Mouse (Mus musculus) embryo, embryonic 11 days (tissue): ENCODE measurements around the gene Ptpra.
"Not testable (repeated sequence)": the region's sequence is repeated elsewhere in the genome, so short reads cannot be mapped to it uniquely, and the experiment has no call there.

ENCODE experiments used
- DNase-seq: peaks from one replicate; pipeline ENCODE4 v3.0.0-alpha.2; 2015

The Ptpra gene

DNA sequence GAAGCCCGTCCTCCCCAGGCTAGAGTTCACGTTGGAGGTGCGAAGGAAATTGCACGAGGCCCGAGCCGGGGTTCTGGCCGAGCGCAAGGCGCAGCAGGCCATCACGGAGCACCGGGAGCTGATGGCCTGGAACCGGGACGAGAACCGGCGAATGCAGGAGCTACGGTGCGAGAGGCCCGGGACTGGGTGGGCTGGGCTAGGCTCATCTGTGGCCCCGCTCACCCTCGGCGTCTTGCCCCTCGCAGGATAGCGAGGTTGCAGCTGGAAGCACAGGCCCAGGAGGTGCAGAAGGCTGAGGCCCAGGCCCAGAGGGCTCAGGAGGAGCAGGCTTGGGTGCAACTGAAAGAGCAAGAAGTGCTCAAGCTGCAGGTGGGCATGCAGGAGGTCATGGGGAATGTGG, 114.0 kb downstream of the Ptpra start:
- DNase-seq, result no peak

DNA sequence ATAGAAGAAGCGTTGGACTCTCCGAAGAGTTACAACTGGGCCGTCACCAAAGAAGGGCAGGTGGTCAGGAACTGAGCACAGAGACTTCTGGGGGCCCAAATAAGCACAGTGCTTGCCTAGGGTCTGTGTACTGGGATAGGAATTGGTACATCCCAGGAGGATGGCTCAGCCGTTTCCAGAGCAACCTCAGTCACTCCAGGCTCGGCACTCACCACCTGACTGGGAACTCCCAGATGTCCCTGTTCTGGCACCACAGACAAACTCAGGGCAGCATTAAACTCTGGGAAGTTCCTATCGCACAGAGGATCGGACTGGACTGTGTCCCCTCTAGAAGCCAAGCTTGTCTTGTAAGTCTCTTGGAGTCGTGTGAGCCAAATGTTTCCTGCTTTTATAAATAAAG, 114.9 kb downstream of the Ptpra start:
- DNase-seq, result no peak

DNA sequence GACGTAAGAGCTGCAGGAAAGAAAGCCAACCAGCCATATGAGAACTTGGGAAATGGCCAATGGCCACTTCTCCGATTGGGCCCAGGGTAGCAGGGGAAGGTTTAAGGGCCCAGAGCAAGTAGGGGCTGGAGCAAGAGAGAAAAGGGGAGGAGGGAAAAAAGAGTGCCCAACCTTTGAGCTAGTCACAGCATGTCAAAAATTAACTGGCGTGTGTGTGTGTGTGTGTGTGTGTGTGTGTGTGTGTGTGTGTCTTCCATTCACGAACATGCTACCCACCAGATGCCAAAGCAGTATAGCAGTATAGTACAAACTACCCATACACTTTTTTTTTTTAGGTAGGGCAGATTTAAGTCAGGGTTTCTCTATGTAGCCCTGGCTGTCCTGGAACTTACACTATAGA, 118.8 kb downstream of the Ptpra start:
- DNase-seq, result no peak

DNA sequence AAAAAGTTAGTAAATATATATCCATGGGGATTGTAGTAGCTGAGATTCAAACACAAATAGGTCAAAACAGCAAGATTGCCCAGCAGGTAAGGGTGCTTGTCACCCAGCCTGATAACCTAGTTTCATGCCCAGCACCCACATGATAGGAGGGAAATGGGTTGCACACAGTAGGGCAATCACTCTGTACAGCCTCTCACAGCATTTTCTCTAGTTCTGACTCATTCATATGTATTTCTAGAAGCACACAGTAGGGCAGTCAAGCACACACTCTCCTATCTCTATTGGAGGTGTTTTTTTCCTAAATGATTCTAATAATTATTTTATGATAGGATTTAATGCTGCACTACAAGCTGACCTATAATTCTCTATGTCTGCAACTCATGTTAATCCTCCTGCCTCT, 119.8 kb downstream of the Ptpra start:
- no peak for DNase-seq

DNA sequence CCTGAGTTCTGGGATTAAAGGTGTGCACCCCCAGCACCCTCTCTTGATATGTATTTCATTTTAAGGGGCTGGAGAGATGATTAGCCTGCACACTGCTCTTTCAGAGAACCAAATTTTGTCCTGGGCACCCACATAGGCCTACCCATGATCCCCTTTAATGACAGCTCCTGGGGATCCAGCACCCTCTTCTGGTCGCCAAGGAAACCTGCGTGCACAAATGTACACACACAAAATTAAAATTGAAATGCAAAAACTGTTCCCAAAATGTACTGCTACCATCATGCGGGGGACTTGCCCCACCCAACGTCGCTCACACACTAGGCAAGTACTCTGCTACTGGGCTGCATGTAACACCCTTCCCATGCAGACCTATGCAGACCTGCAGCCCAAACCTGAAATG, 124.9 kb downstream of the Ptpra start:
- DNase-seq, result no peak

DNA sequence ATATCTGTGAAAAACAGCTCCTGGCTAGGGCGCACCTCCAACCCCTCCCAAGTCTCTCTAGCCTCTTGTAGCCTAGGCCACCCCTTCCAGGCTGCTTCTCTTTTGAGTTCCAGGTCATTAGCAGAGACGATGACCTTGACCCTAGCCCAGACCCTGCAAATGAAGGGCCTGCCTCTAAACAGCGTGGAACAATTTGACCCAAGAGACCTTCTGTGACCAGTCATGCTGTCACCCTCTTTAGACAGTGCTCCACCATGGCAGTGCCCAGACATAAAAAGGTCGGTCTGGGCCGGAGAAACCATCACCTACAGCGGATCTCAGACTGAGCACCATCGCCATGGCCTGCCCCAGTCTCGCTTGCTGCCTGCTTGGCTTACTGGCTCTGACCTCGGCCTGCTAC, 125.8 kb downstream of the Ptpra start, which contains the start of gene Oxt:
TSS of gene Oxt (plus strand) at position 301 of the 400 bp plus-strand sequence.
- no peak for DNase-seq

DNA sequence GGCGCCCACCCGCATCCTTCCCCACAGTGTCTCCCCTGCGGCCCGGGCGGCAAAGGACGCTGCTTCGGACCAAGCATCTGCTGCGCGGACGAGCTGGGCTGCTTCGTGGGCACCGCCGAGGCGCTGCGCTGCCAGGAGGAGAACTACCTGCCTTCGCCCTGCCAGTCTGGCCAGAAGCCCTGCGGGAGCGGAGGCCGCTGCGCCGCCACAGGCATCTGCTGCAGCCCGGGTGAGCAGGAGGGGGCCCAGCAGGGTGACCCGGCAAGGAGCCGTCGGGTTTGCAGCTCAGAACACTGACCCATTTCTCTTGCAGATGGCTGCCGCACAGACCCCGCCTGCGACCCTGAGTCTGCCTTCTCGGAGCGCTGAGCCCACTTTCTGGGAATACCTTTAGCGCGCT, 126.5 kb downstream of the Ptpra start:
- not testable (repeated sequence) for DNase-seq

DNA sequence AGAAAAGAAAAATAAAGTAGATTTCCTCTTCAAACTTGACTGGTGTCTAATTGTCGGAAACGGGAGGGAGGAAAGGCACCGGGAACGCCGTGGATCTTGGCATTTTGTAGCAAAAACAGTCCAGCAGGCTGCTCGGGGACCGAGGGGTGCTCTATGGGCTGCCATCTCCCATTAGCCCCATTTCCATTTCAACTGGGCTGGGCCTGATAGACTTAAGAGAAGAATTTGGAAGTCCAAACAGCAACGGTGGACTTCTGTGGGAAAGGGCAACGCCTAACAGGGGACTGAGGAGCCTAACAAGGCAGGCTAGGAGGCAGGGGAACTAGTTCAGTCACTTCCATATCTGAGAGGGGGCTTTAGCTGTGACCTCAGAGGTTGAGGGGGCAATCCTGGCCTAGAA, 126.9 kb downstream of the Ptpra start:
- DNase-seq, result no peak

DNA sequence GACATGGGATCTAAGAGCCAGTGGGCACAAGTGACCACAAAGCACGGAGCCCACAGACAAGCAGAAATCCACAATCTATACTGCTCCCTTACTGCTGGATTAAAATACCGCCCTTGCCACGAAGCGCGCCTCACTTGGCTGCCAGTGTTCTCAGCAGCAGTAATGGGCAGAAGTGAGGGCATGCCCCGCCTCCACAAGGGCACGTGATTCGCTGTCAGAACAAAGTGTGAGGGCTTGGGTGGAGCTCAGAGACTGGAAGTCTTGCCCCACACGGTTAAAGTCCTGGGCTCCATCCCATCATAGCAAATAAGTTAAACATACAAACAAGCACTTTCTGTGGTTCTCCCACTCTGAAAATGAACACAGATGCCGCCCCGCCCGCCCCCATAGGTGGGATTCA, 127.6 kb downstream of the Ptpra start:
- DNase-seq, result peak; percentile 47

DNA sequence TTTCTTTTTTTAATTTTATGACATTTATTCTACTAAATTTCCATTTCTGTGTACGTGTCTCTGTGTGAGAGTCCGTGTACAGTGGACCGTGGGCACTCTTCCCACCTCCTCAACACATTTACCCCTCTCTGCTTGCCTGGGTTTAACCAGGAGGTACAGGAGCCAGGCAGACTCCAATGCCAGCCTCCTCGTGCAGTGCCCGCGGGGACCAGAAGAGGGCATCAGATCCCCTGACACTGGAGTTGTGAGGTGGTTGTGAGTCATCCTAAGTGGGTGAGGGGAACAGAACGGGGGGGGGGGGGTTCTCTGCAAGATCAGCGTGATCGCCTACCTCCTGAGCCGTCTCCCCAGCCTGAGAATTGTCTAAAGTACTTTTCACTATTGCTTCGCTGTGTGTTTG, 128.1 kb downstream of the Ptpra start:
- DNase-seq, result peak; percentile 52

DNA sequence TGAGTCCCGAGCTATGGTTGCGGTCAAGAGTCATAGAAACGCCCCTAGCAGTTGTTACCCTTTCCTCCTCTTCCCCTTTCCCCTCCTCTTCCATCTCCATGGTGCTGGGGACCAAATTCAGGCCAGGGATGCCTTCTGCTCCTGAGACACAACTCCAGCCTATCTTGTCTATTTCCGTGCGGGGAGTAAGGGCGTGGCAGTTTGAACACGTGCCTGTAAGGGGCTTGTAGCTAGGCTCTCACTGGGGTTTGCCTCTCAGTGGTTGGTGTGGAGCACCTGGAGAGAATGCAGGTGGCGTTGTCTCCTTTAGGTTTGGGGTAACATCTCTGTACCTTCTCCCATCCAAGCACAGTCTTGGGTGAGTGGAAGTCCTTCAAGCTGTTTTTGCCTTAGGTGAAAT, 129.7 kb downstream of the Ptpra start:
- no peak for DNase-seq

DNA sequence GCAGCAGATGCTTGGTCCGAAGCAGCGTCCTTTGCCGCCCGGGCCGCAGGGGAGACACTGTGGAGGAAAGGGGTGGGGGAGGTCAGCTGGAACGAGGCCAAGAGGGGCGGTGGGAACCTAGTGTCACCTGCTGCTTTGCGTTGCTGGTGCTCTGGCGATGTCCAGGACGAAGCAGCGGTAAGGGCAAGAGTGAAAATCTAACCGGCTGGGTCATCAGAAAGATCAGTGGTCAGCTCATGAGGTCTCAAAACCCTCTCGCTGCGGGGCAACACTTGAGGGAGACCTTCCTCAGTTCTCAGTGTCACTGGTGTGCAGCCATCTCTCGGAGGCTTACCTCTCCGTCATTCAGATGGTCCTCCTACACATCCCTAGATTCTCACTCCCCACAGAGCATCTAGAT, 131.1 kb downstream of the Ptpra start:
- no peak for DNase-seq

DNA sequence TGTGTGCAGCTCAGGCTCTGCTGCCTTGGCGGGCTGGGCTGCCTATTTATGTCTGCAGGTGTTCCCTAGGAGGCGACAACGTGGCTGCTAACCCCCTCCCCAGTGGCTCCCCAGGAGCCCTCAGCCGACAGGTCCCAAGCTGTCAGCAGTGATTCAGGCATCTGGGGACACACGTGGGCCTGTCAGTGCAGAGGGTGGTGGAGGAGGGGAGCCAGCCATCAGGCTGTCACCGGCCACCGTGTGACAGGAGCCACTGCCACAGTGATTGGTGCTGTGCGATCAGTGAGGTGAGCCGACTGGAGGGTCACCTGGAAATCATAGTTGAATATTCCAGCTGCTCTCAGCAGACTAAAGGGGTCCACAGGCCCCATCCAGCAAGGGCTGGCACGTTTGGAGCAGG, 132.5 kb downstream of the Ptpra start, which contains the start of gene Avp:
TSS of gene Avp (minus strand) at position 3 of the 400 bp plus-strand sequence.
- no peak for DNase-seq

DNA sequence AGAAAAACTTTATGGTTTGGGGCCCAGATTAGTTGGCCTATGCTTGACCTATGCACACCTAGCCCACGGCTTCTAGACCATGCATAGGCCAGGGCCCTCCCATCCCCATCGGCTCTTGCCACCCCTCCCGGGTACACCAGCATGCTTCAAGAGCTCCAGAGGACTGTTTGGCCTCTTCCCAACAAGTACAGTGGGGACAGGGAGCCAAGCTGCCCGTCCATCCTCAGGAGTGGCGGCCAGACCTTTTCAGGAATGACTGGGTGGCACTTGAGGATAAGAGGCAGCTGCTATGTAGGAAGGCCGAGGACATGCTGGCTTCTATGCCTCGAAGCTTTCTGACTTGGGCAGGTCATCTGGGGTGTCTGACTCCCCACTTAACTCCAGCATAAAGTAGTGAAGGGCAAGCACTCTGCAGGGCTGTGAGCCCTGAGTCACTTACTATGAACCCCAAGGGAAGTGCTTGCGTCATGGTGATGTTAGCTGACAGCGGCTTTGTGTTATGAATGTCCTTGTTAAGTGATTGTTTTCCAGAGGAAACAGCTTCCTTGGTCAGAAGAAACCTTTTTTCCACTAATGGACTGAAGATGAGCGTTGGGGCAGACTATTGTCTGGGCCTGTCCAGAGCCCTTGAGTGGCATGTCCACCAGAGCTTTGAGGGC, 134.0 kb downstream of the Ptpra start:
- DNase-seq, result no peak

DNA sequence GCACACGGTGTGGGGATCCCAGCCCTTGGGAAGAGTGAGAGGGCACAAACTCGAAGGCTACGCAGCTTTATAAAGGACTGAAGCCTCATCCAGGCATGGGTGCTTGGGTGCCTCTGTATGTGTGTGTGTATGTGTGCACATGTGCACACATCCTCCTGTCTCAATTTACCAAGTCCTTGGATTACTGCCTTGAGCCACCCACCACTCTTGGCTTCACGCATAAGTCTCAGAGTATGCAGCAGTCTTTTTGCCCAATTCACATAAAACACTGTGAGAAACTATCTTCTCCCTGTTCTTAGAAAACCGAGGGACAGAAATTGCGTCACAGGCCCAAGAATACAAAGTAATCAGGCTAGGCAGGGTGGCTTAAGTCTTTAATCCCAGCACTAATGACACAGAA, 135.9 kb downstream of the Ptpra start:
- DNase-seq, result no peak

DNA sequence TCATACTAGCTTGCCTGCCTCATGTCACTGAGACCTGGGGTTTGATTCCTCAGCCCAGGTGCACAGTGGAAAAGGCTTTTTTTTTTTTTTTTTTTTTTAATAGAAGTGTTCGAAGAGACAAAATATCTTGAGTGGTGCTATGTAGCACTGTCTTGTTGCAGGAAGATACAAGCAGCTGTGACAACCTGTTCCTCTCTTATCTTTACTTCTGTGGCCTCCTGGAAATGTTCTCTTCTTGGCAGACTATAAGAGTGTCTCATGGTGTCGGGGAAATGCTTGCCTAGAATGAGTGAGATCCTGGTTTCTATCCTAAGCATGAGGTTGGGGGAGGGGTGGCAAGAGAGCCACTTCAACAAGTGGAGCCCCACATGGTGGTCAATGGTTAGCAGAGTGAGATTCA, 138.3 kb downstream of the Ptpra start:
- no peak for DNase-seq

DNA sequence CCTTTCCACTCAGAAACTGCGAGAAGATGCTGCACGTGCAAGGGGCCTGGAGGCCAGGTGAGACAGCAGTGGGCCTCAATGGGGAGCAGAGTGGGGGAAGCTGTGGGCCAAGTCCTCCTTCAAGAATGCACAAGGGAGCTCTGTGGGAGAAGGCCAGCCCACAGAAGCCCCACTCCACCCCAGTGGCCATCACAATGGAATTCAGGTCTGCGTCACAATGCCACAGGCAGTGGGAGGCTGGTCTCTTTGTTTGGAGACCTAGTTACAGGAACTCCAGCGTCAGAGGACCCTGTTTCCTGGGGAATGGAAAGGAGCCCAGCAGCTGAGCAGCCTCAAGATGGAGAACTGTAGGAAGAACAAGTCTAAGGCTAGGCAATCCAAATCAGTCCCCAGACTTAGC, 139.1 kb downstream of the Ptpra start:
- no peak for DNase-seq

DNA sequence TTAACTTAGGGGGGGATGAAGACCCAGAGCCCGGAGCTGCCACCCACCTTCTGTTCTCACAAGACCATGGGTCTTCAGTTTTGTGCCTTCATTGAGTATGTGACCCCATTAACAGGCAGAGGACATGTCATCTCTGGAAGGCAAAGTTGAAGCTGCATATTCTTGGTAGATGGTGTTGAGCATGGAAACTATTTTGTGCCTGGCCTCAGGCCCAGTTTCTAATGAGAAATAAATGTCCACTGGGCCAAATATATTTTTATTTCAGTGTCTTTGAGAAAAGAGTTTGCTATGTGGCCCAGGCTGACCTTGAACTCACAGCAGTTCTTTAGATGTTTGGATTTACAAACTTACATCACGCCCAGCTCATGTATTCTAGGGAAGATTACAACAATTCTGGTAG, 139.7 kb downstream of the Ptpra start:
- DNase-seq, result no peak

DNA sequence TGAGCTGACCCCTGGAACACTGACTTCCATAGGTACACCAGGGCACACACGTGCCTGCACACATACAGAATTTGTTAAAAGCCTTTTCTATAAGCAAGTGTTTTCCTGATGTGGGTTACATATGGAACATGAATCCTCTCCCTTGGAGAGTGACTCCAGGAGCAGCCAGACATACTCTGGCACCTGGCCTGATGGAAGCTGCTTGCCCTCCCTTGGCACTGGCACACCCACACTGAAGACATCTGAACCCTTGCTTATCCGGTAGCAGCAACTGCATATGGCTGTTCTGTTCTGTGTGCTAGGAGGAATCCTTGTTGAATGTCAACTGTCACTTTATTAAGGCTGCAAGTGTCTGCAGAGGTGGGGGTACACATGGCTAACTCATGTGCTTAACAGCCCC, 140.9 kb downstream of the Ptpra start:
- no peak for DNase-seq

DNA sequence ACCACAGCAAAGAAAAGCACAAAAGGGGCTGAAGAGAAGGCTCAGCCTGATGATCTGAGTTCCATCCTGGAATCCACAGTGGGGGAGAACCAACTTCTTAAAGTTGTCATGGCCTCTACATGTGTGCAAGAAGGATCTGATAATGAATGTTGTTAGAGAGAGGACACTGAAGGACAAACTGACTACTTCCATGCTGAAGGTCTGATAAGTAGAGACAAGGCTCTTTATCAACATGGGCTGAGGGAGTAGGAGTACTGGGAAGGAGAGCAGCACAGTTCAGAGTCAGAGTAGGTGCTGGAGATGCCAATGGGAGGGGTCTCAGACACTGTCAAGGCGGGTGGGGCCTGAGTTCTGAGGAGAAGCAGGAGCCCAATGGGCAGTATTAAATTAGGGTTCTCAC, 145.5 kb downstream of the Ptpra start:
- DNase-seq, result no peak

DNA sequence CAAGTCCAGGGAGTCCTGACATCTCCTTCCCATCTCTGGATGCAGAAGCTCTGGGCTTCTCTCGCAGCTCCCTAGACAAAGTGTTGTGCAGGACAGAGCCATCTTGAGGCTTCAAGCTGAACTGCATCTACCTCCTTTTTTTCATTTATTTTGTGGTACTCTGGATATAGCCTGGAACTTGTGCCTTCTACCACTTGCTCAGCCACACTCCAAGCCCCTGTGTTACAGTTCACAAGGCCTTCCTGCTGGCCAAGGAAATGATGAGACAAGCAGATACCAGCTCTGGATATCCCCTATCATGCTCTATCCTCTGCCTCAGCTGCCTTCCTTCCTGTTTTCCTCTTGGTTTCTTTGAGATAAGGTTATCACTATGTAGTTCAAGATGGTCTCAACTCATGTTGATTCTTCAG, 147.5 kb downstream of the Ptpra start:
- DNase-seq, result peak; percentile 58

DNA sequence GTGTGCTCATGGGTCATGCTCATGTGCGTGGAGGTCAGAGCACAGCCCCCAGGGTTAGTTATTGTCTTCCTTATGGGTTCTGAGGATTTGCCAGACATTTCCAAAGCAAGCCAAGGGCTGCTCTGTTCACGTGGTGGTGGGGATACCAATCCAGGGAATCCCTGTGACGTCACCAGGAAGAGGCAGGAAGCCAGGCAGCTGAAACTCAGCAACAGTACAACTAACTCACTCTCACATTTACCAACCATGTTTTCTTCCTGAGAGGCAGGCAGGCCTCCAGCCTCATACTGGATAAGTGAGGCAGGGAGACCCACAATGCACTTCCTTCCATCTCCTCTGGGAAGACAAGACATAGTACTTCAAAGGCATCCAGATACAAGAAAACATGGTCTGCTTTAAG, 148.3 kb downstream of the Ptpra start:
- DNase-seq, result no peak

DNA sequence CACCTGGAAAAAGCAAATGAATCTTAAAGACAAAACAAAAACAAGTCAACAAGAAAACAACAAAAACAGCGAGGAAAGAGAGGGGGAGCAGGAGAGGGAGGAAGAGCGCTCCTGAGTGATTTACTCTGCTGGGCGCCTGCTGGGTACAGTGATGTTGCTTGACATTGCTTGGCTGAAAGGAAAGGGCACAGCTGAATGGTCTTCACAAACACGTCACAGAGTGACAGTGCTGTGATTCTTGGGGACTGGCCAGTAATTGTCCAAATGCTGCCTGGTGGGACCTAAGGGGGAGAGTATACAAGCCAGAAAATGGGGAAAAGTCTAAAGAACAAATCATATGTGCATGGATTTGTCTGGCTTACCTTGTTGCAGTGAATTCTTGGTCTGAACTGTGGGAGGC, 152.1 kb downstream of the Ptpra start:
- DNase-seq, result no peak
